Mouse (Mus musculus): ENCODE measurements around the gene Gm20388. TPM values are rescaled to one million over a fixed set of nuclear protein-coding genes. Genes with fewer than 3 reads are reported as not detected.

Gm20388 gene
- total and polyA plus RNA-seq, 3 experiments = 0.02 to 0.05 TPM; not detected in 1

DNA sequence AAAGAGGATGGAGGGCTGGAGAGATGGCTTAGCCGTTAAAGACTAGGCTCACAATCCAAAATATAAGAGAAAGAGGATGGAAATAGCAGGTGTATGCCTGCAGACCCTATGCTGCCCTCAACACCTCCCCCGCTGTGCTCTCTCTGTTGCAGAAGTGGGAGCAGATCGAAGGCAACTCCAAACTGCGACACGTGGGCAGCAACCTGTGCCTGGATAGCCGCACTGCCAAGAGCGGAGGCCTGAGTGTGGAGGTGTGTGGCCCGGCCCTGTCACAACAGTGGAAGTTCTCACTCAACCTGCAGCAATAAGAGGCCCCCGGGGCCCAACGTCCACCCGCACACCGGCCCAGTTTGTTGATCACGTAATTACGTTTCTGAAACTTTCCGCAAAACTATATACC, 4432.5 kb downstream of the Gm20388 start:
- Histone ChIP-seq H3K4me3 (ENCODE audit: low read depth, low read length) (no peak overlapping the region), H3K4me1 (ENCODE audit: insufficient read depth, low read depth, low read length) (no peaks in the 10 kb centered on the region), H3K36me3 (replicated peaks) (no peaks in the 10 kb centered on the region), H3K9me3 (replicated peaks) (peaks cover 54% of the 10 kb centered on the region), H3K27me3 (ENCODE audit: insufficient read depth, low read length) (peaks cover 2% of the 10 kb centered on the region; the same call in 1 of the 2 replicates)
- no peak for TF ChIP-seq CTCF (IDR thresholded peaks at IDR 0.05; ENCODE audit: low read depth, low read length)
- no peak for TF ChIP-seq GATA1 (IDR thresholded peaks at IDR 0.05; ENCODE audit: borderline replicate concordance, low read length)
- TF ChIP-seq GATA2 (IDR thresholded peaks at IDR 0.05; ENCODE audit: borderline replicate concordance, low read depth, low read length) = no peak
- no peak for TF ChIP-seq POLR2AphosphoS5 (IDR thresholded peaks at IDR 0.05; ENCODE audit: insufficient replicate concordance, low read depth, low read length)
- TF ChIP-seq TAL1 (conservative IDR thresholded peaks at IDR 0.05; ENCODE audit: low read depth, low read length) = no peak
- DNase-seq (ENCODE audit: low spot score) (no peak), ATAC-seq (ENCODE audit: extremely low read depth, insufficient number of reproducible peaks, low FRiP score, poor library complexity, severe bottlenecking) (no peak)

DNA sequence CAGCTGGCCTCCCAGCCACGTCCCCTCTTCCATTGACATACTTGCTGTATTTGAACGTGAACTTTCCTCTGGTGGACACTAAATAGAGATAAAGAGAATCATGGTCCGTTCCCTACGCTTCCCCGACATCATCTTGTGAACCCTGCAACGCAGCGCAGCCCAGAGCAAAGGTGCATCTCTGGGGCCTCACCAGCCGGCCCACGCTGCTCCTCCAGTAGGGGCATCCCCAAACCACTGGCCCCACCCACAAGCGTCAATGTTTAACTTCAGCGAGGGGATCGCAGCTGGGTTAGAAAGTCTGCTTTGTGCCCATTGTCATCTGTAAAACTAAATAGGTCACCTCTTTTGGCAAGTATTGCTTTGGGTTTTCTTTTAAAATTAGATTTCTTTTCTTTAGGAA, 4433.4 kb downstream of the Gm20388 start:
- TF ChIP-seq TAL1 (conservative IDR thresholded peaks at IDR 0.05; ENCODE audit: low read depth, low read length) (no peak), GATA2 (IDR thresholded peaks at IDR 0.05; ENCODE audit: borderline replicate concordance, low read depth, low read length) (no peak), GATA1 (IDR thresholded peaks at IDR 0.05; ENCODE audit: borderline replicate concordance, low read length) (no peak), POLR2AphosphoS5 (IDR thresholded peaks at IDR 0.05; ENCODE audit: insufficient replicate concordance, low read depth, low read length) (no peak), CTCF (IDR thresholded peaks at IDR 0.05; ENCODE audit: low read depth, low read length) (no peak)
- Histone ChIP-seq H3K36me3 (replicated peaks) (no peaks in the 10 kb centered on the region), H3K9me3 (replicated peaks) (peaks cover 55% of the 10 kb centered on the region), H3K27me3 (ENCODE audit: insufficient read depth, low read length) (no peaks in the 10 kb centered on the region), H3K4me3 (ENCODE audit: low read depth, low read length) (no peak overlapping the region), H3K4me1 (ENCODE audit: insufficient read depth, low read depth, low read length) (no peaks in the 10 kb centered on the region)
- ATAC-seq (ENCODE audit: extremely low read depth, insufficient number of reproducible peaks, low FRiP score, poor library complexity, severe bottlenecking) (no peak), DNase-seq (ENCODE audit: low spot score) (no peak)

DNA sequence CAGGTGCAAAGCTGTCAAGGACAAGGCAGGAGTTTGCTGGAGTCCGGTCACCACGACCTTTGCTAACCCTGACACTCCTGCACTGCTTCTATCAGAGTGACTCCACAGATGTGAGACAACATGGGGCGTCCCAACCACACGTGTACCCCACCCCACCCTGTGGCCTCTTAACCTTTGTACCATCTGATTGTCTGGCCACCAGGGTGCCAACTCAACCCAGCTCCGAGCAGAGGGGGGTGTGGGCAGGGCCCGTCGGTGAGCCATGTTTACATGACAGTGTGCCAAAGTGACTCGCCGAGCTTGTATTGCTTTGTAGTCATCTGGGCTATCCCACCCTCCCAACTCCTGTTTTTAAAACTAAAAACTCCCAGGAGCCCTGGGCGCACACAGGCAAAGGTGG, 4434.5 kb downstream of the Gm20388 start:
- no peak for DNase-seq (ENCODE audit: low spot score)
- Histone ChIP-seq H3K4me1 (ENCODE audit: insufficient read depth, low read depth, low read length) (no peaks in the 10 kb centered on the region), H3K27me3 (ENCODE audit: insufficient read depth, low read length) (no peaks in the 10 kb centered on the region), H3K36me3 (replicated peaks) (no peaks in the 10 kb centered on the region), H3K4me3 (ENCODE audit: low read depth, low read length) (no peak overlapping the region), H3K9me3 (replicated peaks) (peaks cover 56% of the 10 kb centered on the region)
- no peak for ATAC-seq (ENCODE audit: extremely low read depth, insufficient number of reproducible peaks, low FRiP score, poor library complexity, severe bottlenecking)
- no peak for TF ChIP-seq GATA1 (IDR thresholded peaks at IDR 0.05; ENCODE audit: borderline replicate concordance, low read length)
- TF ChIP-seq POLR2AphosphoS5 (IDR thresholded peaks at IDR 0.05; ENCODE audit: insufficient replicate concordance, low read depth, low read length) = no peak
- no peak for TF ChIP-seq GATA2 (IDR thresholded peaks at IDR 0.05; ENCODE audit: borderline replicate concordance, low read depth, low read length)
- no peak for TF ChIP-seq TAL1 (conservative IDR thresholded peaks at IDR 0.05; ENCODE audit: low read depth, low read length)
- no peak for TF ChIP-seq CTCF (IDR thresholded peaks at IDR 0.05; ENCODE audit: low read depth, low read length)

DNA sequence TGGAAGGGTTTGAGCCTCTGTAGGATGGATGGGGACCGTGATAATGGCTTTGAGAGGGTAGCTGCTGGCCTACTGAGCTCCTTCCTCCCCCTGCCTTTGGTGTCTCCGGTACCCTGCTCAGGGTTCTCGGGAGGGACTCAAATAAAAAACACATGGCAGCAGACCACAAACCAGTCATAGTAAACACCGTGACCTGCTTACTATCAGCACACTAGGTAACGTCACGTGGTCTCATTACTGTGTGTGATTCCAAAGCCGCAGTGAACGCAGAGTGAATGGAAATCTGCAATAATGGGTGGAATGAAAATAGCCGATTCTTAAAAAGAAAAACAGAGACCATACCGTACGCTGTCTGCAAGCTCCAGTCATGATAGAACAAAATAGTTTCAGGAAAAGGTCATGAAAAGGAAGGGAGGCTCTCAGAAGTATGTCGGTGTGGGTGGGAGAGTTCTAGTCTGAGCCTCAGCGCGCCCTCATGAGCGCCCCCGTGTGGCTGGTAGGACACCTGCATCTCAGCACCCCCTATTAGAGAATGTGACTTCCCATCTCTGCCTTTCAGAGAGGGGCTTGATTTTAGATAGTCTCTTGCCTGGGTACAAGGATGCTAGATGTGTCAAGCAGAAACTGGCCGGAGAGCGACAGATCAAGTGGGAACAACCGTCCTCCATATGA, 4436.3 kb downstream of the Gm20388 start:
- Histone ChIP-seq H3K4me3 (ENCODE audit: low read depth, low read length) (no peak overlapping the region), H3K4me1 (ENCODE audit: insufficient read depth, low read depth, low read length) (no peaks in the 10 kb centered on the region), H3K36me3 (replicated peaks) (no peaks in the 10 kb centered on the region), H3K27me3 (ENCODE audit: insufficient read depth, low read length) (no peaks in the 10 kb centered on the region), H3K9me3 (replicated peaks) (peaks cover 44% of the 10 kb centered on the region)
- ATAC-seq (ENCODE audit: extremely low read depth, insufficient number of reproducible peaks, low FRiP score, poor library complexity, severe bottlenecking) = no peak
- no peak for DNase-seq (ENCODE audit: low spot score)
- TF ChIP-seq GATA1 (IDR thresholded peaks at IDR 0.05; ENCODE audit: borderline replicate concordance, low read length) (no peak), GATA2 (IDR thresholded peaks at IDR 0.05; ENCODE audit: borderline replicate concordance, low read depth, low read length) (no peak), CTCF (IDR thresholded peaks at IDR 0.05; ENCODE audit: low read depth, low read length) (no peak), TAL1 (conservative IDR thresholded peaks at IDR 0.05; ENCODE audit: low read depth, low read length) (no peak), POLR2AphosphoS5 (IDR thresholded peaks at IDR 0.05; ENCODE audit: insufficient replicate concordance, low read depth, low read length) (no peak)

DNA sequence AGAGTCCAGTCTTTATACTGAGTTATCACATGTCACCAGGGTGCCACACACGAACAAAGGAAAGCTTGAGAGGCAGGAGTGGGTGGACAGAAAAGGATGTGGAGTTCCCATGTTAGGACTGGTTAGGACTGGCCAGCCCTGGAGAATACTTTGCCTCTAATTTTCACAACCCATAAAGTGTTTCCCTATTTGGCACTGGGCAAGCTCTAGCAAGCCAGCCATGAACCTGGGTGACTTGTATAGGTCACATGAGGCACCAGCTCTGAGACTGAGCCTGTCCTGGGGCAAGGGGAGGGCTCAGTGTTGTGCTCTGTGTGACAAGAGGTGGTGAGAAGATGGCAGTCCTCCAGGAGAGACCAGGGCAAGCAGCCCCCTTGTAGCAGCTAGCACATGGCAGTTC, 4437.4 kb downstream of the Gm20388 start:
- H3K27me3 ChIP-seq (ENCODE audit: insufficient read depth, low read length) = no peaks in the 10 kb centered on the region
- TF ChIP-seq TAL1 (conservative IDR thresholded peaks at IDR 0.05; ENCODE audit: low read depth, low read length) (no peak), CTCF (IDR thresholded peaks at IDR 0.05; ENCODE audit: low read depth, low read length) (no peak), GATA1 (IDR thresholded peaks at IDR 0.05; ENCODE audit: borderline replicate concordance, low read length) (no peak), POLR2AphosphoS5 (IDR thresholded peaks at IDR 0.05; ENCODE audit: insufficient replicate concordance, low read depth, low read length) (no peak), GATA2 (IDR thresholded peaks at IDR 0.05; ENCODE audit: borderline replicate concordance, low read depth, low read length) (no peak)
- no peaks in the 10 kb centered on the region for H3K36me3 ChIP-seq (replicated peaks)
- ATAC-seq (ENCODE audit: extremely low read depth, insufficient number of reproducible peaks, low FRiP score, poor library complexity, severe bottlenecking) (no peak), DNase-seq (ENCODE audit: low spot score) (no peak)
- no peak overlapping the region for H3K4me3 ChIP-seq (ENCODE audit: low read depth, low read length)
- no peaks in the 10 kb centered on the region for H3K4me1 ChIP-seq (ENCODE audit: insufficient read depth, low read depth, low read length)
- H3K9me3 ChIP-seq (replicated peaks) = peaks cover 37% of the 10 kb centered on the region

DNA sequence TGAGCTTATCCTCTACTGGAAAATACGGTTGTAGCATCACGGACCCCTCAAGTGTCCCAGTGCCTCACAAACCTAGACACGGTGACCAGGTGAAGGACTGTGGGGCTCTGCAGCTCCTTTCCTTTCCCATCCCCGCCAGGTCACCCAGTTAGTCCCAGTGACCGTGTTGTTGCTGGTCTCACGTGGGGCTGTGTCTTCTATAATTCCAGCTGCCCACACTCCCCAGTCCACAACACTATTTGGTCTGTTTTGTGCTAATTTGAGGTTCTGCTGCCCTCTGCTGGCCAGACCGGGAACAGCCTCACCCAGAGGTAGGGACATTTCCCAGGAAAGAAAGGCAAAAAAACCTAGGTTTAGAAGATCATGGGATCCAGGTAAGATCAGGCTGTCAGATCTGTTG, 4439.0 kb downstream of the Gm20388 start:
- H3K4me1 ChIP-seq (ENCODE audit: insufficient read depth, low read depth, low read length) = no peaks in the 10 kb centered on the region
- no peaks in the 10 kb centered on the region for H3K36me3 ChIP-seq (replicated peaks)
- peaks cover 31% of the 10 kb centered on the region for H3K9me3 ChIP-seq (replicated peaks)
- peak; percentile 11 for DNase-seq (ENCODE audit: low spot score)
- TF ChIP-seq CTCF (IDR thresholded peaks at IDR 0.05; ENCODE audit: low read depth, low read length) = peak; percentile 81
- TF ChIP-seq POLR2AphosphoS5 (IDR thresholded peaks at IDR 0.05; ENCODE audit: insufficient replicate concordance, low read depth, low read length) = no peak
- ATAC-seq (ENCODE audit: extremely low read depth, insufficient number of reproducible peaks, low FRiP score, poor library complexity, severe bottlenecking) = peak; percentile 36; the same call in 1 of the 2 replicates
- no peaks in the 10 kb centered on the region; the same call in 1 of the 2 replicates for H3K27me3 ChIP-seq (ENCODE audit: insufficient read depth, low read length)
- H3K4me3 ChIP-seq (ENCODE audit: low read depth, low read length) = no peak overlapping the region

Data from G1E (cell line).